Mouse (Mus musculus) kidney, embryonic 15.5 days (tissue): ENCODE results near the gene Insm1. TPM values are rescaled to one million over a fixed set of nuclear protein-coding genes. Genes with fewer than 3 reads are reported as not detected.

Source experiments
- ATAC-seq: fragments of 200-750 bp; cut with Nextera tagmentation; replicated peaks from 2 replicates; pipeline ENCODE4 v1.8.0; 2017; ENCODE audit warnings: moderate TSS enrichment; ENCODE audit not compliant: low FRiP score
- H3K27ac ChIP-seq: fragments of 300-500 bp; sonication (generic); 2 replicates; pipeline ENCODE4 v1.5.1; 2015; ENCODE audit warnings: mild to moderate bottlenecking, inconsistent platforms
- H3K27me3 ChIP-seq: fragments of 300-500 bp; sonication (generic); 2 replicates; pipeline ENCODE4 v1.6.1; 2015; ENCODE audit warnings: inconsistent platforms
- H3K36me3 ChIP-seq: fragments of 300-500 bp; sonication (generic); 2 replicates; pipeline ENCODE4 v1.6.1; 2015; ENCODE audit warnings: inconsistent platforms
- H3K4me1 ChIP-seq: fragments of 300-500 bp; sonication (generic); 2 replicates; pipeline ENCODE4 v1.6.1; 2015; ENCODE audit warnings: inconsistent platforms
- H3K4me2 ChIP-seq: fragments of 300-500 bp; sonication (generic); 2 replicates; pipeline ENCODE4 v1.6.1; 2015; ENCODE audit warnings: moderate library complexity, mild to moderate bottlenecking, inconsistent platforms
- H3K4me3 ChIP-seq: fragments of 300-500 bp; sonication (generic); replicated peaks from 2 replicates; pipeline ENCODE4 v1.5.1; 2015; ENCODE audit warnings: mild to moderate bottlenecking, inconsistent platforms
- H3K9ac ChIP-seq: fragments of 300-500 bp; sonication (generic); 2 replicates; pipeline ENCODE4 v1.6.1; 2015; ENCODE audit warnings: mild to moderate bottlenecking, inconsistent platforms
- H3K9me3 ChIP-seq: fragments of 300-500 bp; sonication (generic); replicated peaks from 2 replicates; pipeline ENCODE4 v1.6.1; 2016; ENCODE audit warnings: inconsistent platforms
- WGBS: fragments of 180-500 bp; shearing (Covaris S2); methylation state at CpG from one replicate; pipeline ENCODE4 v1.1.7; 2015; ENCODE audit warnings: mixed read lengths; 5-methylcytosine and 5-hydroxymethylcytosine counted together
- polyA plus RNA-seq: library from polyadenylated mRNA; unstranded; fragments of >200 nt; fragmentation: Nextera tagmentation; extraction: Ambion mirVana; gene quantifications from 2 replicates; pipeline ENCODE4 v1.2.1, GENCODE M21; 2015

Insm1 gene
- polyA plus RNA-seq, 1 experiment from 2014 or later = 0.16 TPM

DNA sequence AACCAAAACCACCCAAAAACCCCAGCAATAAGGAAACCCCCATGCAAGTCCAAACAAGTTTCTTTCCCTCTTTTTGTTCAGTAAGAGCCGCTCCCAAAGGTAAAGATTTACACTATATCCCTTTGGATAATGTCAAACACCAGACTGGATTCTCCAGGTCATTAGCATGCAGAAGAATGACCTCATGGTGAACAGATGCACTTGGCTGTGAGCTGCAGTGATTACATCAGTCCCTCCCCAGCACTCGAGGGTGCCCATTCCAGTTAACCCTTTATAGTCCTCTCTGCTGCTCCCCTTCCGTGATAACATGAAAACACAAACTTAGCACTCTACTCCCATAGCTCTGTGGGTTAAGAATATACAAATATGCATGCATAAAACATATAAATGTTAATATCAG lies 35.3 kb downstream of the Insm1 start:
- Histone ChIP-seq H3K4me1 (peaks cover 3% of the 10 kb centered on the region; the same call in 1 of the 2 replicates), H3K27me3 (no peaks in the 10 kb centered on the region), H3K9me3 (no peaks in the 10 kb centered on the region), H3K27ac (no peak overlapping the region), H3K4me3 (no peak overlapping the region), H3K4me2 (no peak overlapping the region), H3K9ac (no peak overlapping the region), H3K36me3 (no peaks in the 10 kb centered on the region)
- WGBS = 49% methylated on average over 3 of the region's 3 CpGs
- ATAC-seq = no peak

DNA sequence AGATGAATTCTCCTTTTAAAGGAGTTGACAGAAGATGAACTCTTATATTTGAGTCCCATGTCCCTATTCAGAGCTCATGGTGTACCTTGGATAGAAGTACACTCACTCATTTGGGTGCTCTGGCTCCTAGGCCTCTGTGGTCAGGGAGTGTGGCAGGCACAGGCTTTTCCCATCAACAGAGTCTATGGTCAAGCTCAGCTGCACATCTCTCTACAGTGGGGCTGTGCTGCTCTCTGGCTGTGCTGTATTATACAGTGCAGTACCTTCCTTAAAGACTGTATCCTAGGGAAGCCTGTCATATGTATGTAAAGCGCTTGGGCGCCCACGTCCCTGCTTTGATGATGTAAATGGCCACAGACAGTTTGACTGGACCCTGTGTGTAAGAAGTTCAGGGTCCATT lies 35.9 kb downstream of the Insm1 start:
- ATAC-seq = no peak; the same call in 1 of the 2 replicates
- 83% methylated on average over 3 of the region's 3 CpGs for WGBS

DNA sequence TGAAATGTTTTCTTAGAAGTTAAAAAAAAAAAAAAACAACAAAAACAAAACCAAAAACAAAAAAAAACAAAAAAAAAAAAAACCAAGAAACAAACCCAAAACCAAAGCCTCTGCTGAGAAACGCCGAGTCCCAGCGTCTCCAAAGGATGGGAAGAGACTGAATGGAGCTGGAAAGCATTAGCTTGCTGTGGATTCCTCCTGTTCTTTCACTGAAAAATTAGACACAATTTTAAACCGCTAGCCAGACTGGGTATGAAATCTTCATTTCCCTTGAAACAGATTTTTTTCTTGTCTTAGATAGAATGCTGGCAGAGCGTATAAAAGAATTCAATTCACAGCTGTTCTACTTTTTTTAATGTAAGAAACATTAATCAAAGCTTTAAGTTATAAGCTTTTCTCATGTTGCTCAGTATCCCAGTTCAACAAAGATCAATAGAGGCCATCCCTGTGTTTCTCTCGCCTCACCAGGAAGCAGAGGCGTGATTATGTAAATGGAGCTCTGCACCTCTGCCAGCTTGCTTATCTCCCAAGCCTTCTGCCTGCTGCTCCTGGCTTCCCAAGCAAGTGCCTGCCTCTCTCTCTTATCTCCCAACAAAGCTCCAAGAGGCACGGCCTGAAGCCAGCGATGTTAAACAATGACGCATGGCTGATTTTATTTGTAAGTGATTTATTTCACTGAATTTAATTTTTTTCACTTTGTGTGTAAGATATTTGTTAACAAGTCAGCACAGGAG lies 37.2 kb downstream of the Insm1 start:
- Histone ChIP-seq H3K4me2 (no peak overlapping the region), H3K4me1 (peaks cover 3% of the 10 kb centered on the region; the same call in 1 of the 2 replicates), H3K27ac (no peak overlapping the region), H3K9ac (no peak overlapping the region), H3K36me3 (no peaks in the 10 kb centered on the region), H3K9me3 (no peaks in the 10 kb centered on the region), H3K4me3 (no peak overlapping the region), H3K27me3 (no peaks in the 10 kb centered on the region)
- no peak for ATAC-seq
- WGBS = 53% methylated on average over 10 of the region's 10 CpGs

More for the DNA sequence above, 35.9 kb downstream of the Insm1 start:
- no peak overlapping the region for H3K9ac ChIP-seq
- H3K4me1 ChIP-seq = peaks cover 3% of the 10 kb centered on the region; the same call in 1 of the 2 replicates
- H3K27ac ChIP-seq = no peak overlapping the region
- no peaks in the 10 kb centered on the region for H3K9me3 ChIP-seq
- H3K36me3 ChIP-seq = no peaks in the 10 kb centered on the region
- H3K27me3 ChIP-seq = no peaks in the 10 kb centered on the region
- H3K4me2 ChIP-seq = no peak overlapping the region
- no peak overlapping the region for H3K4me3 ChIP-seq

DNA sequence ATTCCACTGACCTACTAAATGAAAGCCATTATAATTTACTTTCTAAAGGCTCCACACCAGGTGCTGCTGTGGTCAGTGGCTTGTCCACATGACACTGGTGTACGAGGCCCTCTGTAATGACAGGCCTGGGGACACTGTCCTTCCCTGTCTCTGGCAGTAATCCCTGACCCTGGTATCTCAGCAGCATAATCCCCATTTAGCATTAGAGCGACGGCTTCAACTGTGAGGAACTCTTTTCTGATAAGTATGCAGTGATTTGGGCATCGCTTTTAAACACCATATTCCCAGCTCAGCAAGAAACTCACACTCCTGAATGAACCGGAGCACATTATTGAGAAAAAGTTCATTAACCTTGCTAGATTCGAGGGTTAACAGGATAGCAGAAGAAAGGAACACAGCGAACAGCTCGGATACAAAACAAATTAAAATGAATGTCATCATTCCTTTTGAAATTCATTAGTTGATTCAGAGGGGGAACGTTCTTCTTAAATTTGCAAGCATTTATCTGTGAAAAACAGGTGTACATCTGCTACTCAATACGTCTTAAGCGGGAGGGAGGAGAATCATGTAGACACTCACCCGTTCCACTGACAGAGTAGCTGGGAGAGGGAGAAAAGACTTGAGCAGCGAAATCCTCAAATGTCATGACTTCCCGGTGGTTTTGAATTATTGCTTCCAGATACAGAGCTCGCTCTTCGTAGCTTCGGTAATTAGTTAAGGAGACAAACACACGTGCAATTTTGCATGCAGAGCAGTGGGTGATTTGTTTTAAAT lies 38.3 kb downstream of the Insm1 start:
- Histone ChIP-seq H3K27ac (no peak overlapping the region), H3K9ac (no peak overlapping the region), H3K4me2 (no peak overlapping the region), H3K4me3 (no peak overlapping the region), H3K9me3 (no peaks in the 10 kb centered on the region), H3K4me1 (peaks cover 3% of the 10 kb centered on the region; the same call in 1 of the 2 replicates), H3K27me3 (no peaks in the 10 kb centered on the region), H3K36me3 (no peaks in the 10 kb centered on the region)
- ATAC-seq = no peak
- 51% methylated on average over 18 of the region's 18 CpGs for WGBS

DNA sequence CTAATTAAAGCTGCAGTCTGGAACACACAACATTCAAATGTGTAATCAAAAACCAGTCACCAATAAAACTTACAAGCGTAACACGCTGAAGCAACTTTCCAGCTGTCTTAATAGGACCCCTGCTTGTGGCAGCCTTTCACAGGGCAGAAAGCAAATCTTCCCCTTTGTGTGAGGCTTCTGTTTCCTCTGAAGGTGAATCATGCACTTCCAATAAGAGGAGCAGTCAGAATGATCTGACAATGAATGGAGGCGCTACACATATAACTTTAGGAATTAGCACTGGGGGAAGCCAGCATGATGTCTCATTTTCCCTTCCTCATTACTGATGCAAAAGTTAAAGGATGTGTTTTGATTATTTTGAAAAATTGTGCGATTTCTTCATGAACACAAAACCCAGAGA lies 39.4 kb downstream of the Insm1 start:
- no peak overlapping the region for H3K4me3 ChIP-seq
- H3K27me3 ChIP-seq = no peaks in the 10 kb centered on the region
- H3K9me3 ChIP-seq = no peaks in the 10 kb centered on the region
- no peak overlapping the region for H3K27ac ChIP-seq
- 0 out of 2 replicates have a peak, but pooled peaks have one; percentile 12 for ATAC-seq
- WGBS = 61% methylated on average over 4 of the region's 4 CpGs
- H3K36me3 ChIP-seq = no peaks in the 10 kb centered on the region
- no peak overlapping the region for H3K9ac ChIP-seq
- H3K4me1 ChIP-seq = peaks cover 3% of the 10 kb centered on the region; the same call in 1 of the 2 replicates
- no peak overlapping the region for H3K4me2 ChIP-seq

DNA sequence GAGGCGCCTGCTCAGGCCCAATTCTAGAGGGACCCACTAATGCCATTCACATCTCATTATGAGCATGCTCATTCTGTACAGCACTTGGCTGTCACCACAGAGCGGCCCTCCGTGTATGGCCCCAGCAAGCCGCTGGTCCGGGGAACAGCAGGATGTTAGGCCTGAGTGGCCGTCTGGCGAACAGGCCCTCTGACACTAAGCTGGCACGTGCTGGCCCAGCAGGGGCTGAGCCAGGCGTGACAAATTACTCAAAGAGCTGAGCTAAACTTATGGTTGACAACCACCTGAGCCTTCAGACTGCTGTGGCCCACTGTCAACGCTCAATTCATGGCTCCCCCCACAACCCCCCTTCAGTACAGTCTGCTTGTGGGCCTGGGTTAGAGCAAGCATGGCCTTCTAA lies 40.5 kb downstream of the Insm1 start:
- H3K4me2 ChIP-seq = no peak overlapping the region
- ATAC-seq = peak; percentile 88
- no peaks in the 10 kb centered on the region for H3K27me3 ChIP-seq
- WGBS = 27% methylated on average over 10 of the region's 10 CpGs
- no peak overlapping the region for H3K4me3 ChIP-seq
- H3K36me3 ChIP-seq = no peaks in the 10 kb centered on the region
- H3K9ac ChIP-seq = no peak overlapping the region
- peaks cover 3% of the 10 kb centered on the region; the same call in 1 of the 2 replicates for H3K4me1 ChIP-seq
- no peaks in the 10 kb centered on the region for H3K9me3 ChIP-seq
- H3K27ac ChIP-seq = no peak overlapping the region

DNA sequence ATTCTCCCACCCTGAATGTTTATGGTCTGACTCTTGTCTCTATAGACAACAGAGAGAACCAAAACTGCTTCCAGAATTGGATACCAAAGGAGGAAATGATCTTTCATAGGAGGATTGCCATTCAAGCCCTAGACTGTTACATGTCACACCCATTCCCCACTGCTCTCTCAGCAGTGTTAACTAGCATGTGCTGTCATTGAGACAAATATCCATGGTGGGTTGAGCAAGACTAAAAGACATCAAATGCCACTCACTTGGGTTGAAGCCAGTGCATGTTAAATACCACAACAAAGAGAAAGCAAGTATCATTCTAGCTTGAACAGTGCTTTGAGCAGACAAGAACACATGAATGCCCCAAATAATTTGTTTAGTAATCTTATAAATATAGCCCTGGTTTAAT lies 41.2 kb downstream of the Insm1 start:
- H3K9ac ChIP-seq = no peak overlapping the region
- no peaks in the 10 kb centered on the region for H3K27me3 ChIP-seq
- ATAC-seq = no peak
- H3K4me1 ChIP-seq = peaks cover 3% of the 10 kb centered on the region; the same call in 1 of the 2 replicates
- no peaks in the 10 kb centered on the region for H3K9me3 ChIP-seq
- no peak overlapping the region for H3K27ac ChIP-seq
- H3K4me3 ChIP-seq = no peak overlapping the region
- no peak overlapping the region for H3K4me2 ChIP-seq
- no peaks in the 10 kb centered on the region for H3K36me3 ChIP-seq

DNA sequence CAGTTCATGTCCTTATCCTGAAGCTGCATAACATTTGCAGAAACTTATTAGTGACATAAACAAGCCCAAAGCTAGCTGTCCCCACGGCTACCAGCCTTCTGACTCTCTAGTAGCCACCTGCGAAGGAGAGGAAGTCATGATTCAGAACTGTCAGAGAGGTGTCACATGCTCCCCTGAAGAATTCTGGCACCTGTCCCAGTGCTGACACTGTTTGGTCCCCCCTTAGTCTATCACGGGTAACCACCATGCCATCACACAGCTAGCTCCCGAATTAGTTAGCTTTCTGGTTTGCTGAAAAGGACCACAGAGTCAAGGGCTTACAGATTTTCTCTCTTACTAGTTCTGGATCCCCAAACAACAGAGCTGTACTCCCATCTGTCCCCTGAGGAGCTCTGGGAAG lies 43.3 kb downstream of the Insm1 start:
- no peaks in the 10 kb centered on the region for H3K27me3 ChIP-seq
- H3K9me3 ChIP-seq = no peaks in the 10 kb centered on the region
- no peaks in the 10 kb centered on the region for H3K36me3 ChIP-seq
- H3K27ac ChIP-seq = no peak overlapping the region
- 53% methylated on average over 4 of the region's 4 CpGs for WGBS
- no peak overlapping the region for H3K4me3 ChIP-seq
- no peak overlapping the region for H3K9ac ChIP-seq
- no peaks in the 10 kb centered on the region for H3K4me1 ChIP-seq
- no peak for ATAC-seq
- H3K4me2 ChIP-seq = no peak overlapping the region

DNA sequence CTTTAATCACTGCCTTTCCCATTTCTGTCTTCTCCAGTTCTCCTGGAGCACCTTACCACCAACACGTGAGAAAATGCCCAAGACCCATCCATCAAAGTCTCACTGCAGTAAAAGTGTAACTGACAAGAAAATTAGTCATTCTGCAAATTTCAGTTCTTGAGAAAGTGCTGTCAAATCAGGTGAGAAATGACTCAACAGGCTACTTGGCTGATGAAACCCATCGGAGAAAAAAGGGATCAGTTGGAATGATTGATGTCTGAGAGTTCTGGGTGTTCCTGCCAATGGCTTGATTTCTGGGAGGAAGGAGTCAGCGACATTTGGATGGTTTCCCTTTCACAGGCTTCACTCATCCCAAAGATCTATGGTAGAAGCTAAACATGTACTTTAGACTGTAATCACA lies 44.8 kb downstream of the Insm1 start:
- H3K36me3 ChIP-seq = no peaks in the 10 kb centered on the region
- H3K4me2 ChIP-seq = no peak overlapping the region
- H3K27ac ChIP-seq = no peak overlapping the region
- no peak overlapping the region for H3K4me3 ChIP-seq
- no peaks in the 10 kb centered on the region for H3K9me3 ChIP-seq
- H3K27me3 ChIP-seq = no peaks in the 10 kb centered on the region
- 57% methylated on average over 3 of the region's 3 CpGs for WGBS
- no peaks in the 10 kb centered on the region for H3K4me1 ChIP-seq
- H3K9ac ChIP-seq = no peak overlapping the region
- ATAC-seq = no peak
